Mouse (Mus musculus) embryonic fibroblast, embryonic 13.5 days (primary cell): ENCODE measurements around the gene Cdk6. TPM values are rescaled to one million over a fixed set of nuclear protein-coding genes. Genes with fewer than 3 reads are reported as not detected.

Experiments used
- H3K27ac ChIP-seq: 2 replicates; pipeline ENCODE4 v1.5.1; 2012; ENCODE audit warnings: low read length, control low read depth, inconsistent platforms; ENCODE audit not compliant: insufficient read depth
- H3K4me1 ChIP-seq: 2 replicates; pipeline ENCODE4 v1.6.1; 2011; ENCODE audit warnings: low read length; ENCODE audit not compliant: control insufficient read depth, insufficient read depth
- H3K4me3 ChIP-seq: 2 replicates; pipeline ENCODE4 v1.5.1; 2011; ENCODE audit warnings: mild to moderate bottlenecking, control low read depth, low read length; ENCODE audit not compliant: insufficient read depth
- CTCF ChIP-seq: IDR thresholded peaks from 2 replicates; pipeline ENCODE4 v1.5.1; 2011; ENCODE audit warnings: mild to moderate bottlenecking, control low read depth, low read length, moderate library complexity, borderline replicate concordance; ENCODE audit not compliant: insufficient read depth
- POLR2A ChIP-seq: IDR thresholded peaks from 2 replicates; pipeline ENCODE4 v1.6.1; 2011; ENCODE audit warnings: low read depth, mild to moderate bottlenecking, control low read depth, low read length, moderate library complexity
- polyA plus RNA-seq: library from polyadenylated mRNA; stranded (reverse); fragments of >200 nt; gene quantifications from 2 replicates; pipeline ENCODE4 v1.2.4, GENCODE M21; 2011; ENCODE audit warnings: low read depth; ENCODE audit not compliant: missing spikeins, insufficient read length

Cdk6 gene
- polyA plus RNA-seq, 1 experiment = 30.5 TPM

GRCm38 (mm10) chr5:3490358-3490757 lies 149.1 kb downstream of the Cdk6 start:
- TF ChIP-seq POLR2A (no peak), CTCF (no peak)
- Histone ChIP-seq H3K4me1 (peaks cover 10% of the 10 kb centered on the region; the same call in 1 of the 2 replicates), H3K4me3 (no peak overlapping the region), H3K27ac (no peak overlapping the region)

DNA sequence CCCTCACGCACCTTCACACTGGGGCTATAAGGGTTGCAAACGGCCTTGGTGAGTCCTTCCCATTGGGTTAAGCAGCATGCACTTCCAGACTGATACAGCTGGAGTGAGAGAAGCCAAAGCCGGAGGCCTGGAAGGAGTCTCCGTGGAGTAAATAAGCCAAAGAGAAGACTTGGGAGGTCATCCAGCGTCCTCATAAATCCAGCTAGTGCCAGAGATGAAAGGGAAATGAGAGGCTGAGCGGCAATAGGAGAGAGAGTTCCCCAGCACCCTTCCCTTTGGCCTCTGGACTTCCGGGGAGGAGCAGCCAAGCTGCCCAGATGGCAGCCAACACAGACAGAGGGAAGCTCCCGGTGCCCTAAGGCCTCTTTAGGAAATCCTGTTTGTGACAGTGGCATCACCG lies 149.8 kb downstream of the Cdk6 start:
- peaks cover 10% of the 10 kb centered on the region; the same call in 1 of the 2 replicates for H3K4me1 ChIP-seq
- H3K27ac ChIP-seq = no peak overlapping the region
- TF ChIP-seq POLR2A = no peak
- no peak for TF ChIP-seq CTCF
- no peak overlapping the region for H3K4me3 ChIP-seq

DNA sequence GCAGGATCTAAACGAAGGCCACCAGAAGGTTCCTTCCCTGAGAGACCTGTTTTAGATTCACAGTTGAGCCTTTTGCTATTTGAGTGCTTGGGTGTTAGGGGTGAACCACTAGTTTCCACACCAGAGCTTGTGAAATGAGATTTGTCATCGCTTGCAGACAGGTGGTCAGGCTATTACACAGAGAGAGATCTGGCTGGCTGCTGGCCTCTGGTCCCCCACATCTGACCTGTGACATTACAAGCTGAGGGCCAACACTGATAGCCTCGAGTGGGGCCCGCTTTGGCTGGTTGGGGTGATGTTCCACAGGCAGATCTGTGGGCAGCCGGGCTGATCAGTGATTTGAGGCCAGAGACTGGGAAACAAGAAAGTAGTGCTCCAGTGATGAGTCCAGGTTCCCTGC lies 150.6 kb downstream of the Cdk6 start:
- Histone ChIP-seq H3K27ac (no peak overlapping the region), H3K4me1 (peaks cover 10% of the 10 kb centered on the region; the same call in 1 of the 2 replicates), H3K4me3 (no peak overlapping the region)
- TF ChIP-seq CTCF (no peak), POLR2A (no peak)

- Histone ChIP-seq H3K27ac (no peak overlapping the region), H3K4me1 (peaks cover 10% of the 10 kb centered on the region; the same call in 1 of the 2 replicates), H3K4me3 (no peak overlapping the region)
- TF ChIP-seq CTCF = no peak
- TF ChIP-seq POLR2A = no peak
These were observed 151.7 kb downstream of the Cdk6 start for GRCm38 (mm10) chr5:3492776-3493636.

DNA sequence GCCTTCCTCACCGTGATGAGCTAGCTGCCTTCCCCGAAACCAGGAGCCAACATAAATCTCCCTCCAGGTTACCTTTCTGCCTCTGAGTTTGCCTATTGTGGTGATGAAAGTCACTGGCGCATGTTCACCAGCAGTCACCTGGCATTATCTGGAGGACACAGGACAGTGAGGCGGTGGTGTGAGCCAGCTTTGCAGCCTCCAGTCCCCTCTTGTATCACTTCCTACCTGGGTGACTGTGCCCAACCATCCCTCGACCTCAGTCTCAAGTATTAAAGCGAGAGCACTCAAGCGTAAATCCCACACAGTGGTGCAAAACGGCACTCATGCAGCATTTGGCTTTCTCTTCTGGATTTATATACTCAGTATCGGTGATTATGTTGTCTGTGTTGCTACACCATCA lies 152.7 kb downstream of the Cdk6 start:
- H3K27ac ChIP-seq = no peak overlapping the region; the same call in 1 of the 2 replicates
- TF ChIP-seq CTCF (no peak), POLR2A (no peak)
- H3K4me1 ChIP-seq = peaks cover 10% of the 10 kb centered on the region; the same call in 1 of the 2 replicates
- H3K4me3 ChIP-seq = no peak overlapping the region

- H3K4me3 ChIP-seq = no peak overlapping the region
- no peak for TF ChIP-seq POLR2A
- peaks cover 10% of the 10 kb centered on the region; the same call in 1 of the 2 replicates for H3K4me1 ChIP-seq
- H3K27ac ChIP-seq = peak overlapping the region; percentile 14; the same call in 1 of the 2 replicates
These were observed 153.3 kb downstream of the Cdk6 start for GRCm38 (mm10) chr5:3494452-3495187.

- H3K27ac ChIP-seq = no peak overlapping the region
- no peak overlapping the region for H3K4me3 ChIP-seq
- TF ChIP-seq POLR2A = no peak
- TF ChIP-seq CTCF = no peak
- H3K4me1 ChIP-seq = peaks cover 27% of the 10 kb centered on the region; the same call in 1 of the 2 replicates
These were observed 156.2 kb downstream of the Cdk6 start for GRCm38 (mm10) chr5:3497505-3497925.

- peaks cover 26% of the 10 kb centered on the region for H3K4me1 ChIP-seq
These were observed 159.0 kb downstream of the Cdk6 start for GRCm38 (mm10) chr5:3500298-3500697.

DNA sequence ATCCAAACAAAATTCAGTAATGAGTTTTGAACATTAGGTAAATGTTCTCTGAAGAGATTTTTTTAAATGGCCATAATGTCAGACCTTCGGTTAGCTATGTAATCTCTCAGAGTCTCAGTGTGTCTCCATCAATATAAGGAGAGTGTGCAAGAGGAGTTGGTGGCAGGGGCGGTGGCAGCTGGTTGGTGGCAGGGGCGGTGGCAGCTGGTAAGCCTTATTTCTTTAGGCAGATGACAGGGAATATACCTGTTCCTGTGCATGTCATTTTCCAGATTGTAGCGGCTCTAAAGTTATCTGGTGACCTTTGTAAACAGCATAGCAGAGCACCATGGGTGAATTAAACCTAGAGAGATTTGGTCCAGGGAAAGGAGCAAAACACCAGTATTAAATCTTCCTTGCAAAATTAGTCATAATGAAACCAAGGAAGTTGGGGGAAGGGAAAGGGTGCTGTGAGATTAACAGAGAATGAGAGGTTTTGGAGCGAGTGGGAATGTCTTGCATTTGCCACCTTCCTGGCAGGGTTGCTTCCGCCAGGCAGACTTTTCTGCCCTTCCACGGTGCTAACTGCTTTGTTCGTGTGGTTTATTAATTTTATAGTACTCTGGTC lies 159.8 kb downstream of the Cdk6 start:
- peak overlapping the region; percentile 72; the same call in 1 of the 2 replicates for H3K27ac ChIP-seq
- no peak overlapping the region for H3K4me3 ChIP-seq
- TF ChIP-seq CTCF = no peak
- no peak for TF ChIP-seq POLR2A
- peaks cover 26% of the 10 kb centered on the region for H3K4me1 ChIP-seq

More at GRCm38 (mm10) chr5:3500298-3500697, 159.0 kb downstream of the Cdk6 start:
- no peak for TF ChIP-seq POLR2A
- Histone ChIP-seq H3K4me3 (no peak overlapping the region), H3K27ac (no peak overlapping the region)
